Mouse (Mus musculus): ENCODE measurements around the gene Prkd3.
A peak's percentile ranks its signal among the peaks of the same experiment; 100 is the strongest.

The Prkd3 gene

DNA sequence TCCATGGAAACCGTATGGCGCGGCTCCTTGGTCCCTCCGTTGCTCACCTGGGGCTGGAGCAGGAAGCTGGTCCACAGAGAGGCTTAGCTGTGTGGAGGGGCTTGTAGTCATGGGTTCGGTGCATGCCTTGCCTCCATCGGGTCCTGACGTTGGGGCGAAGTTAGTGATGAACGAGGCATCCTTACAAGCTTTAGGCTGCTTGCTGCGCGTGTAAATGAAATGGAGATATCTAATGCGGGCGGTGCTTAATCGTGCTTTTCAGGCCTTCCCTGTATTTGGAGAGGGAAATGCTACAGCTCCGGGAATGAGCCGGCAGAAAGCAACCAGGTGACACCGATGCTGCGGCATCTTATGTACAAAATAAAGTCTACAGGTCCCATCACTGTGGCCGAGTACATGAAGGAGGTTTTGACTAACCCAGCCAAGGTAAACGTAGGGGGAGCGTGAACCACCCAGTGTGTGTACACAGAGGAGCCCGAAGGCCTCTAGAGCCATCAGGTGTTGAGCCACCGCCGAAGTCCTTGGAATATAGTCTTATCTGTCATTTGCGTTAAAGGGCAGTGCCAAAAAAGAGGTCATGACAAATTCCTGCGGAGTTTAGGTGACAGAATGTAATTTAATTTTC, 83.3 kb downstream of the Prkd3 start:
- H3K27me3 ChIP-seq (ENCODE audit: insufficient read depth, low read length) = no peaks in the 10 kb centered on the region
- peaks cover 43% of the 10 kb centered on the region for H3K36me3 ChIP-seq (ENCODE audit: insufficient read depth, low read length)
- peak overlapping the region; percentile 100 for H3K4me3 ChIP-seq (replicated peaks; ENCODE audit: low read length)
- TF ChIP-seq POU5F1 (IDR thresholded peaks at IDR 0.05; ENCODE audit: borderline replicate concordance, low read length) (no peak), NANOG (IDR thresholded peaks at IDR 0.05; ENCODE audit: borderline replicate concordance, low read length) (no peak), CTCF (conservative IDR thresholded peaks at IDR 0.05; ENCODE audit: low read length) (no peak)
- H3K9me3 ChIP-seq (ENCODE audit: low read length) = no peaks in the 10 kb centered on the region
- peaks cover 53% of the 10 kb centered on the region for H3K4me1 ChIP-seq (replicated peaks; ENCODE audit: low read depth, low read length)

DNA sequence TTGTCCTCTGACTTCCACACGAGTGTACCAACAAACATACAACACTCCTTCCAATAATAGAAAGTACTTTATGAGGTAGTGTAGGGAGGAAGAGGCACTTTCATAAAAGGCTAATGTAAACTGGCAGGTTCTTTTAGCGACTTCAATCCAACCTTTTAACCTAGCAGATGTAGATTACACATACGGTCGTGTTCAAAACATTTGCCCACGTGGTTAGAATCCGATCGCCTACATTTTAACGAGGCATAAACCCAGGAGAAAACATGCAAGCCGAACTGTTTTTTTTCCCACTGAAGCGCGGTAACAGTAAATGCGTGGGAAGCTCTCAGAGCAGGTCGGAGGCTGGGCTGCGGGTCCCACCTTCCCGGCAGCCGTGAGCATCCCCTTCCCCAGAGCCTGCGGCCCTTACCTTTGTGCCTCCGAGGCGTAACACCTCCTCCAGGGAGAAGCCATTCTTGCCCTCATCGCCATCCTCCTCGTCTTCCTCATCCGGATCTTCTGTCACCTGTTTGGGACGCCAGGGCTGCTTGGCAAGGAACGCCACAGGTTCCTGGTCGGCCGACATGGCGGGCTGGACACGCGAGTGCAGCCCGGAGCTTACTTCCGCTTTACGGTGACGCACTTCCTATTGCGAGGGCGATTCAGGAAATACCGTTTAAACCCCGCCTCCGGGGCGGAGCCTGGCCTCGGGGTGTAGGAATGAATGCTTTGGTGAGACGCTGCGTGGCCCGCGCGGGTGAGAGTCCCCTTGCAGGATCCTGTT, 84.0 kb downstream of the Prkd3 start, which contains the start of the genes Cebpz and Ndufaf7:
TSS of gene Cebpz (minus strand) at position 601 of the 763 bp plus-strand sequence.
TSS of gene Ndufaf7 (plus strand) at position 671 of the 763 bp plus-strand sequence.
- H3K9me3 ChIP-seq (ENCODE audit: low read length) = no peaks in the 10 kb centered on the region
- peaks cover 45% of the 10 kb centered on the region for H3K36me3 ChIP-seq (ENCODE audit: insufficient read depth, low read length)
- no peaks in the 10 kb centered on the region for H3K27me3 ChIP-seq (ENCODE audit: insufficient read depth, low read length)
- peak within 1 kb of the TSS; percentile 100 for H3K4me3 ChIP-seq (replicated peaks; ENCODE audit: low read length)
- peaks cover 54% of the 10 kb centered on the region for H3K4me1 ChIP-seq (replicated peaks; ENCODE audit: low read depth, low read length)
- TF ChIP-seq POU5F1 (IDR thresholded peaks at IDR 0.05; ENCODE audit: borderline replicate concordance, low read length) (no peak), CTCF (conservative IDR thresholded peaks at IDR 0.05; ENCODE audit: low read length) (no peak), NANOG (IDR thresholded peaks at IDR 0.05; ENCODE audit: borderline replicate concordance, low read length) (no peak)

DNA sequence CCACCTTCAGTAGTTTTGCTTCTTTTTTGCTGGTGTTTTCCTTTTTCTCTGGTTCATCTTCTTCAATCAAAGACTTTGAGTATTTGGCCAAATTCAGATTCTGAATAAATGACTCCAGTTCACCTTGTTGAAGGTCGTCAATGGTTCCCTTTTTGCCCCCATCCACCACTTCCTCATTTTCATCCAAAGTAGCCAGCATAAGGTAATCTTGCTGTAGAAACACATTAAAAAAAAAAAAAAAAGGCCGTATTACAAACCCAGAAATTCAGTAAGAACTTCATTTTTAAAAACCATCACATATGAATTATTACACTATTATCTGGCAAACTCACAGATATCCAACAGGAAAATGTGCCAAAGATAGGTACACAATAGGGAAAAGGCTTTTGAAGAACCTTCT, 84.8 kb downstream of the Prkd3 start:
- peak overlapping the region; percentile 100 for H3K4me3 ChIP-seq (replicated peaks; ENCODE audit: low read length)
- H3K9me3 ChIP-seq (ENCODE audit: low read length) = no peaks in the 10 kb centered on the region
- H3K36me3 ChIP-seq (ENCODE audit: insufficient read depth, low read length) = peaks cover 50% of the 10 kb centered on the region
- TF ChIP-seq POU5F1 (IDR thresholded peaks at IDR 0.05; ENCODE audit: borderline replicate concordance, low read length) (no peak), NANOG (IDR thresholded peaks at IDR 0.05; ENCODE audit: borderline replicate concordance, low read length) (no peak), CTCF (conservative IDR thresholded peaks at IDR 0.05; ENCODE audit: low read length) (no peak)
- H3K4me1 ChIP-seq (replicated peaks; ENCODE audit: low read depth, low read length) = peaks cover 54% of the 10 kb centered on the region
- H3K27me3 ChIP-seq (ENCODE audit: insufficient read depth, low read length) = no peaks in the 10 kb centered on the region

DNA sequence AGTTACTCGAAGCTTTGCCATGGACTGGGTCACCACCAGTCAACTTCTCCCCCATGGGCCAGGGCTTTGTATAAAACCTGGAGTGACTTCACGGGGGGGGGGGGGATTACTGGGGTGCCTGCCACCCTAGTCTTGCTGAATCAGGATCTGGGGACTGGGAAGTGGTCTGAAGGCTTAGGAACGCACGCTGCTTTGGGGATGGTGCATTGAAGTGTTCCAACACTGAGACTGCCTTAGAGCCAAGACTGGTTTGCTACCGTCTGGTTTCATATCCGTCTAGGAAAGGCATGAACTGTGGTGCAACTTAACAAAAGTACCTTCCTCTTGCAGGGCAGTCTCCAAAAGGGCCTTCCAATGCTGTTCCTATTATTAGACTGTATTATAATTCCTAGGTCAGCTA, 102.9 kb downstream of the Prkd3 start:
- TF ChIP-seq POU5F1 (IDR thresholded peaks at IDR 0.05; ENCODE audit: borderline replicate concordance, low read length) (no peak), CTCF (conservative IDR thresholded peaks at IDR 0.05; ENCODE audit: low read length) (no peak), NANOG (IDR thresholded peaks at IDR 0.05; ENCODE audit: borderline replicate concordance, low read length) (no peak)
- H3K9me3 ChIP-seq (ENCODE audit: low read length) = no peaks in the 10 kb centered on the region
- peak overlapping the region; percentile 86 for H3K4me3 ChIP-seq (replicated peaks; ENCODE audit: low read length)
- no peaks in the 10 kb centered on the region for H3K27me3 ChIP-seq (ENCODE audit: insufficient read depth, low read length)
- H3K36me3 ChIP-seq (ENCODE audit: insufficient read depth, low read length) = peaks cover 52% of the 10 kb centered on the region
- peaks cover 43% of the 10 kb centered on the region for H3K4me1 ChIP-seq (replicated peaks; ENCODE audit: low read depth, low read length)

DNA sequence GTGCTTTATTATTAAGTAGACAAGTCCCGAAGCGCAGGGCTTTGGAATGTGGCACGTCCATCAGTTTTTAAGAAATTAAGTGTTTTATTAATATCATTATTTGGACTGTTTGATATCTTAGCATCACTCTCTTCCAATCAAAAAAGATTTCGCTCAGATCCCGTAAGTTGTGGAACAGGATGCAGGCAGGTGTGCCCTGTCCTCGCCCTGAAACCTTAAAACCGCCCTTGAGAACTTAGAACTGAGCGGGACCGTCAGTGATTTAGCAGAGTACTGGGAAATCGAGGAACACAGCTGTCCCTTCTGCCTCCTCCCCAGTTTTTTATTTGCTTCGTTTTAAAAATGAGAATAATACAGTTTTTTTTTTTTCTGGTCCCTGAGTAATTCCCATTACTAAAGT, 103.7 kb downstream of the Prkd3 start:
- Histone ChIP-seq H3K4me3 (replicated peaks; ENCODE audit: low read length) (peak overlapping the region; percentile 86), H3K4me1 (replicated peaks; ENCODE audit: low read depth, low read length) (peaks cover 48% of the 10 kb centered on the region), H3K36me3 (ENCODE audit: insufficient read depth, low read length) (peaks cover 44% of the 10 kb centered on the region), H3K27me3 (ENCODE audit: insufficient read depth, low read length) (no peaks in the 10 kb centered on the region), H3K9me3 (ENCODE audit: low read length) (no peaks in the 10 kb centered on the region)
- no peak for TF ChIP-seq CTCF (conservative IDR thresholded peaks at IDR 0.05; ENCODE audit: low read length)
- TF ChIP-seq POU5F1 (IDR thresholded peaks at IDR 0.05; ENCODE audit: borderline replicate concordance, low read length) = no peak
- TF ChIP-seq NANOG (IDR thresholded peaks at IDR 0.05; ENCODE audit: borderline replicate concordance, low read length) = no peak

DNA sequence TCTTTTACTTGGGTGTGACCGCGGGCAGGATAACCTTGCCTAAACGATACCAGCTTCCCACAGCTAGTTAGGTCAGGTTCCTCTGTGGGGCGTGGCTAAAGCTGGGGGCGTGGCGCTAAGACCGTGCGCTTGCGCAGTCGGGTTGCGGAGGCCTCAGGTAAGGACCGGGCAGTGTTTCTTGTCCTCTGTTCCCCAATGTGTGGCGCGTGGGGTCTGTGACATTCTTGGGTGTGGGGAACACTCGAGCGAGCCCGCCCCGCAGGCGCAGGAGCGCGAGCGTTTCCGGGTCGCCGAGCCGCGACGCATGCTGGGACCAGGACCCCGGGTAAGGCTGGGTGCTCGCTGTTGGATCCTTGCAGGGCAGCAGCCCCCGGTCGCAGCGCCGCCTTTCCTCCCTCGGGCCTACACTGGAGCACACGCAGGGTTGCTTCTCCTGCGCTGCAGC, 104.2 kb downstream of the Prkd3 start, which contains the start of gene Cebpzos:
TSS of gene Cebpzos (plus strand) at position 132 of the 445 bp plus-strand sequence.
- H3K9me3 ChIP-seq (ENCODE audit: low read length) = no peaks in the 10 kb centered on the region
- H3K27me3 ChIP-seq (ENCODE audit: insufficient read depth, low read length) = no peaks in the 10 kb centered on the region
- TF ChIP-seq NANOG (IDR thresholded peaks at IDR 0.05; ENCODE audit: borderline replicate concordance, low read length) = no peak
- no peak for TF ChIP-seq CTCF (conservative IDR thresholded peaks at IDR 0.05; ENCODE audit: low read length)
- peak within 1 kb of the TSS; percentile 86 for H3K4me3 ChIP-seq (replicated peaks; ENCODE audit: low read length)
- peaks cover 48% of the 10 kb centered on the region for H3K4me1 ChIP-seq (replicated peaks; ENCODE audit: low read depth, low read length)
- peaks cover 39% of the 10 kb centered on the region for H3K36me3 ChIP-seq (ENCODE audit: insufficient read depth, low read length)

DNA sequence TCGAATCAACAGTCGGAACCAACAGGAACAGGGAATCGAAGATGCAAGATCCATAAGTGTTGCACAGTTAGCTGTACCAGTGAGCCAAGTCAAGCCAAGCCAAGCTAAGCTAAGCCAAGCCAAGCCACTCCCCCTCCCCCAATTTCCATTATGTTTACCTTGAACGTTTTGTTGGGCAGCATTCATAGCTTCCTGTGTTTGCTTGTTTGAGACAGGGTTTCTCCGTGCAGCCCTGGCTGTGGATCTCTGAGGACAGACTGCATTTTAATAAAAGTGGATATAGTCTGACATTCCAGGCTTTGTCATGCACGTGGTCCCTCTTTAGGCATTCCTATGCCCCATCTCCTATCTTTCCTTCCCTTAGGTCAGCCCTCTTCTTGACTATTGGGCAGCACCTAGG, 104.8 kb downstream of the Prkd3 start:
- peaks cover 48% of the 10 kb centered on the region for H3K4me1 ChIP-seq (replicated peaks; ENCODE audit: low read depth, low read length)
- peaks cover 32% of the 10 kb centered on the region for H3K36me3 ChIP-seq (ENCODE audit: insufficient read depth, low read length)
- TF ChIP-seq POU5F1 (IDR thresholded peaks at IDR 0.05; ENCODE audit: borderline replicate concordance, low read length) = 0 out of 2 replicates have a peak, but pooled peaks have one; percentile 29
- TF ChIP-seq CTCF (conservative IDR thresholded peaks at IDR 0.05; ENCODE audit: low read length) = no peak
- H3K27me3 ChIP-seq (ENCODE audit: insufficient read depth, low read length) = no peaks in the 10 kb centered on the region
- H3K9me3 ChIP-seq (ENCODE audit: low read length) = no peaks in the 10 kb centered on the region
- peak overlapping the region; percentile 86 for H3K4me3 ChIP-seq (replicated peaks; ENCODE audit: low read length)

DNA sequence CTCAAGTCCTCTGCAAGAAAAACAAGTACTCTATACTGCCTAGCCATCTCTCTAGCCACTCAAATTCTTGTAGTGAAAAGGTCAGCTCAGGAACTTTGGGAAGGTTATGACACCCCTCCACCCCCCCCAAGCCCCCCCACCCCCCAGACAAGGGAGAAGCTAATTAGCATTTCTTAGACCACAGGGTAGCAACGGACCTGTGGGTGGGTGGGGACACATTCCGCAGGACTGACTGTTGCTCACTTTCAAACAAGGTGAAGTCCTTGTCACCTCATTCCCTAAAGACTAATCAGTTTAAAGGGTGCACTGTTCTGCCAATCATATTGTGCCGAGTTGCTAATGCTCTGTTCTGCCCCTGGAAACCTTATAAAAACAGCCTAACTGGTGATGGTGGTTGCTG, 106.7 kb downstream of the Prkd3 start:
- Histone ChIP-seq H3K27me3 (ENCODE audit: insufficient read depth, low read length) (no peaks in the 10 kb centered on the region), H3K4me3 (replicated peaks; ENCODE audit: low read length) (peak overlapping the region; percentile 86), H3K9me3 (ENCODE audit: low read length) (no peaks in the 10 kb centered on the region), H3K4me1 (replicated peaks; ENCODE audit: low read depth, low read length) (peaks cover 48% of the 10 kb centered on the region), H3K36me3 (ENCODE audit: insufficient read depth, low read length) (peaks cover 14% of the 10 kb centered on the region)
- no peak for TF ChIP-seq POU5F1 (IDR thresholded peaks at IDR 0.05; ENCODE audit: borderline replicate concordance, low read length)
- TF ChIP-seq NANOG (IDR thresholded peaks at IDR 0.05; ENCODE audit: borderline replicate concordance, low read length) = no peak
- TF ChIP-seq CTCF (conservative IDR thresholded peaks at IDR 0.05; ENCODE audit: low read length) = no peak

All from E14TG2a.4 (cell line).